Mouse (Mus musculus): Measurements from ENCODE around the gene Nr3c2. TPM values are rescaled to one million over a fixed set of nuclear protein-coding genes. Genes with fewer than 3 reads are reported as not detected.

The Nr3c2 gene
- polyA plus RNA-seq, 1 experiment from 2014 or later: 4.9 TPM

GRCm38 (mm10) chr8:77239462-77239861, 340.2 kb downstream of the Nr3c2 start:
- Histone ChIP-seq H3K27ac (replicated peaks) (no peak overlapping the region), H3K4me3 (no peak overlapping the region), H3K9ac (no peak overlapping the region), H3K4me1 (replicated peaks) (no peaks in the 10 kb centered on the region; the same call in 1 of the 2 replicates), H3K4me2 (no peak overlapping the region), H3K27me3 (no peaks in the 10 kb centered on the region), H3K9me3 (no peaks in the 10 kb centered on the region), H3K36me3 (no peaks in the 10 kb centered on the region)
- ATAC-seq (ENCODE audit: low read depth): no peak

- no peaks in the 10 kb centered on the region; the same call in 1 of the 2 replicates for H3K4me1 ChIP-seq (replicated peaks)
- H3K4me3 ChIP-seq: no peak overlapping the region
- no peaks in the 10 kb centered on the region for H3K9me3 ChIP-seq
- no peaks in the 10 kb centered on the region for H3K36me3 ChIP-seq
- H3K27me3 ChIP-seq: no peaks in the 10 kb centered on the region
- H3K4me2 ChIP-seq: no peak overlapping the region
- WGBS: 91% methylated on average over 3 of the region's 3 CpGs
- ATAC-seq (ENCODE audit: low read depth): no peak
- no peak overlapping the region for H3K27ac ChIP-seq (replicated peaks)
- no peak overlapping the region for H3K9ac ChIP-seq
Measured at GRCm38 (mm10) chr8:77241381-77241780, 342.1 kb downstream of the Nr3c2 start.

GRCm38 (mm10) chr8:77250094-77250493, 350.9 kb downstream of the Nr3c2 start:
- H3K4me3 ChIP-seq: no peak overlapping the region
- H3K27ac ChIP-seq (replicated peaks): no peak overlapping the region
- whole genome bisulfite sequencing: 79% methylated on average over 3 of the region's 3 CpGs
- H3K4me2 ChIP-seq: no peak overlapping the region
- H3K9ac ChIP-seq: no peak overlapping the region
- no peaks in the 10 kb centered on the region for H3K36me3 ChIP-seq
- ATAC-seq (ENCODE audit: low read depth): no peak
- no peaks in the 10 kb centered on the region for H3K27me3 ChIP-seq
- no peaks in the 10 kb centered on the region for H3K9me3 ChIP-seq
- H3K4me1 ChIP-seq (replicated peaks): no peaks in the 10 kb centered on the region

- no peak for ATAC-seq (ENCODE audit: low read depth)
- Histone ChIP-seq H3K9me3 (no peaks in the 10 kb centered on the region), H3K27ac (replicated peaks) (no peak overlapping the region), H3K36me3 (no peaks in the 10 kb centered on the region), H3K27me3 (no peaks in the 10 kb centered on the region), H3K4me2 (no peak overlapping the region), H3K9ac (no peak overlapping the region), H3K4me1 (replicated peaks) (no peaks in the 10 kb centered on the region), H3K4me3 (no peak overlapping the region)
- WGBS: 95% methylated on average over 5 of the region's 5 CpGs
Measured at GRCm38 (mm10) chr8:77251134-77251533, 351.9 kb downstream of the Nr3c2 start.

GRCm38 (mm10) chr8:77254466-77254865, 355.2 kb downstream of the Nr3c2 start:
- Histone ChIP-seq H3K36me3 (no peaks in the 10 kb centered on the region), H3K9ac (no peak overlapping the region), H3K27me3 (no peaks in the 10 kb centered on the region), H3K4me2 (no peak overlapping the region), H3K27ac (replicated peaks) (no peak overlapping the region), H3K4me1 (replicated peaks) (no peaks in the 10 kb centered on the region), H3K4me3 (no peak overlapping the region), H3K9me3 (no peaks in the 10 kb centered on the region)
- no peak for ATAC-seq (ENCODE audit: low read depth)
- WGBS: 72% methylated on average over 5 of the region's 5 CpGs

- Histone ChIP-seq H3K27ac (replicated peaks) (no peak overlapping the region), H3K36me3 (no peaks in the 10 kb centered on the region), H3K4me2 (no peak overlapping the region), H3K4me1 (replicated peaks) (no peaks in the 10 kb centered on the region), H3K9ac (no peak overlapping the region), H3K4me3 (no peak overlapping the region), H3K9me3 (no peaks in the 10 kb centered on the region), H3K27me3 (no peaks in the 10 kb centered on the region)
- WGBS: 95% methylated on average over 5 of the region's 5 CpGs
- ATAC-seq (ENCODE audit: low read depth): no peak
Measured at GRCm38 (mm10) chr8:77256450-77257084, 357.3 kb downstream of the Nr3c2 start.

DNA sequence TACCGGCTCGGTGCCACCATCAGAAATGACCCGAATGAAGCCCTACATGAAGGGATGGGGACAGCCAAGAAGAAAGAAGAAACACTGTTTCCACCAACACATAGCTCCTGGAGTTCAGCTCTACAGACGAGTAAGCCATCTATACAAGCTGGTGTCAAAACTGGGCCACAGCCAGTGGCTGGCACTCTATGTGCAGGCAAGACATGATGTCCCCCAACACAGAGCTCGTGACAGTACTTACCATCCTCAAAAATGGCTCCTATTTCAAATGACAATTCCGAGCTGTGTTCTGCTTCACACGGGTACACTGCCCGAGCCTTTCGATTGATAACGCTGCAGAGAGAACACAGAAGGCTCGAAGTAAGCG, 357.8 kb downstream of the Nr3c2 start:
- Histone ChIP-seq H3K27ac (replicated peaks) (no peak overlapping the region), H3K9me3 (no peaks in the 10 kb centered on the region), H3K4me1 (replicated peaks) (no peaks in the 10 kb centered on the region), H3K4me2 (no peak overlapping the region), H3K36me3 (no peaks in the 10 kb centered on the region), H3K4me3 (no peak overlapping the region), H3K27me3 (no peaks in the 10 kb centered on the region), H3K9ac (no peak overlapping the region)
- ATAC-seq (ENCODE audit: low read depth): no peak
- WGBS: 97% methylated on average over 12 of the region's 12 CpGs

GRCm38 (mm10) chr8:77261215-77261614, 362.0 kb downstream of the Nr3c2 start:
- no peaks in the 10 kb centered on the region for H3K27me3 ChIP-seq
- H3K9ac ChIP-seq: no peak overlapping the region
- WGBS: 92% methylated on average over 6 of the region's 6 CpGs
- no peaks in the 10 kb centered on the region for H3K36me3 ChIP-seq
- no peak overlapping the region for H3K4me2 ChIP-seq
- H3K4me3 ChIP-seq: no peak overlapping the region
- no peak for ATAC-seq (ENCODE audit: low read depth)
- no peak overlapping the region for H3K27ac ChIP-seq (replicated peaks)
- no peaks in the 10 kb centered on the region for H3K9me3 ChIP-seq
- H3K4me1 ChIP-seq (replicated peaks): no peaks in the 10 kb centered on the region

DNA sequence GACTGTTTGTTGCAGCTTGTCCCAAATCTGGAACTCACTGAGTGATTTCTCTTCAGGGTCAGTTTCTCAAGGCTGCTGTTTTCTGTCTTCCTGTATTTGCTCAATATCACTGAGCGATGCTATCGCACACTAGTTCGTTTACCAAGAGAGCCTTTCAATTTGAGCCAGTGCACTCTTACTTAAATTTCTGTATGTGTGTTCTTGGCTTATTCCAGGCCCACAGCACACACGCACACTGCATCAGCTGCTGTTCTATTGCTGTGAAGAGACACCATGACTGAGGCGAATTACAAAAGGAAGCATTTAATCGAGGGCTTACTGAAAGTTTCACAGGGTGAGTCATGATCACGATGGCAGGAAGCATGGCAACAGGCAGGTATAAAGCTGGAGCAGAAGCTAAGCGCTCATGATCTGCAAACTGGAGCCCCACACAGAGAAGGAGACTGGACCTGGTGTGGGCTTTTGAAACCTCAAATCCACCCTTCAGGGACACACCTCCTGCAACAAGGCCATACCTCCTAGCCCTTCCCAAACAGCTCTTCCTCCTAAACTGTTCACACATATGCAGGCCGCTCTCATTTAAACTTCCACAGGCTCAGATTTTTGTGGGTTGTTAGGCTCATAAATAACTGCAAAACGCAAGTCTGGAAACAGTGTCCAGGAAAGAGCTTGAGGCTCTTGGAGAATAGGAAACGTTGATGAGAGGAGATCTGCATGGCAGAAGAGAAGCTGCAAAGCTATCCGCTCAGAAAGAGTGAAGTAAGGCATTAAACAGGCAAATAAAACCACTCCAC, 363.2 kb downstream of the Nr3c2 start:
- no peaks in the 10 kb centered on the region for H3K36me3 ChIP-seq
- no peaks in the 10 kb centered on the region for H3K4me1 ChIP-seq (replicated peaks)
- no peak overlapping the region for H3K4me2 ChIP-seq
- ATAC-seq (ENCODE audit: low read depth): no peak
- 79% methylated on average over 12 of the region's 12 CpGs for WGBS
- no peaks in the 10 kb centered on the region for H3K9me3 ChIP-seq
- H3K9ac ChIP-seq: no peak overlapping the region
- H3K27ac ChIP-seq (replicated peaks): no peak overlapping the region
- no peaks in the 10 kb centered on the region for H3K27me3 ChIP-seq
- H3K4me3 ChIP-seq: no peak overlapping the region

DNA sequence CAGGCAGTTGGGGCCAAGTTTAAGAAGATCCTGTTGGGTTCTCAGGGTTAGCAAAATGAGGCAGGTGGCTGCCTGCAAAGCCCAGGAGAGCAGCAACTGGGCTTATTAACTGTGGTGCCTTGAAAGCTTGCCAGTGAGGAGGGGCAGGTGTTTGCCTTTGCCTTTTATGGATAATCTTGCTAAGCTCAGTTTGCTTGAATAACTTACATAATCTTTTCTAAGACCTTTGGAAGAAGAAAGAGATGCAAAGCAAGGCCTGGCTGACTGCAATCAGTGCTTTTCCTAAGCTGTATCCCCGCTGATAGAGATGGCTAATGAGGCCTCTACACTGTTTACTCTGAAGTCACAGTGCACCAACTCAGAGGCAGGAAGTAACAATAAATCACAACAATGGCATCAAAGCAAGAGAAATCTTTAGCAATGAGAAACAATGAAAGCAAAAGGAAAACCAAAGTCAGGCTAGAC, 368.7 kb downstream of the Nr3c2 start:
- H3K27me3 ChIP-seq: no peaks in the 10 kb centered on the region
- no peaks in the 10 kb centered on the region for H3K4me1 ChIP-seq (replicated peaks)
- H3K9ac ChIP-seq: no peak overlapping the region
- no peak overlapping the region for H3K4me2 ChIP-seq
- peaks cover 8% of the 10 kb centered on the region; the same call in 1 of the 2 replicates for H3K9me3 ChIP-seq
- 47% methylated on average over 1 of the region's 1 CpGs for WGBS
- H3K4me3 ChIP-seq: no peak overlapping the region
- H3K27ac ChIP-seq (replicated peaks): no peak overlapping the region
- no peak for ATAC-seq (ENCODE audit: low read depth)
- H3K36me3 ChIP-seq: no peaks in the 10 kb centered on the region

DNA sequence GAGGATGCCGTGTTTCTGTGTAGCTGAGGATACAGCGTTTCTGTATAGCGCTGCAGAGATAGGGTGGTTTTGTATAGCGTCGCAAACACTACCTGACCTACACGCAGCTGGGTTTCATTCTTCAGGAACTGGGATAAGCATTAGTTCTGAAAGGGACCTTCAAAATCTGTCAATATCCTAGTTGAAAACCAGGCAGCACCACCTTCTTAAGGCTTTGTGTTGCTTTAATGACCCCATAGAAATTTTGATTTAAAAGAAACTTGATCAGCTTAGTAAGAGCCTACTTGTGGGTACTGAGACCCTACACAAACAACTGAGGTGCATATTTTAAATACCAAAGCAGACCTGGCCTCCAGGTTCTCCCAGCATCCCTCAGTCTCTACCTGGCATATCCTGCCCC, 372.9 kb downstream of the Nr3c2 start:
- Histone ChIP-seq H3K4me2 (no peak overlapping the region), H3K9me3 (peaks cover 8% of the 10 kb centered on the region; the same call in 1 of the 2 replicates), H3K4me3 (no peak overlapping the region), H3K27ac (replicated peaks) (no peak overlapping the region), H3K4me1 (replicated peaks) (no peaks in the 10 kb centered on the region), H3K36me3 (no peaks in the 10 kb centered on the region), H3K9ac (no peak overlapping the region), H3K27me3 (no peaks in the 10 kb centered on the region)
- no peak for ATAC-seq (ENCODE audit: low read depth)
- 94% methylated on average over 6 of the region's 6 CpGs for WGBS

DNA sequence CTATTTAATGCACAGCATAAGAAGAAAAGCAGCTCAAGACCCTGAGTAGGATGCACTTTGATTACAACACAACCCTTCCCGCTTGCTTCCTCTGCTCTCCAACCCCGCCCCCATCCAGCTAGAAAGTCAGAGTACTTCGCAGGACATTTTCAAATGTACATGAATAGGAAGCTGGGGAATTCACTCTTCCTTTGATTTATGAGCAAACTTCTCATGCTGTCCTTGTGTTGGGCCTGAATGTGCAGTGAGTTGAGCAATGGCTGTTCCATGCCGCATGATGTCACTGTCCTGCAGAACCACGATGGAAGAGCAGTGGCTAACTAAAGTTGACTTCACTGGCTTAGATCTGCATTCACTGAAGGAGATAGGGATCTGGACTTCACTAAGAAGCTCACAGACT, 376.3 kb downstream of the Nr3c2 start:
- ATAC-seq (ENCODE audit: low read depth): no peak
- 85% methylated on average over 5 of the region's 5 CpGs for WGBS
- no peaks in the 10 kb centered on the region for H3K36me3 ChIP-seq

More for the DNA sequence above, 376.3 kb downstream of the Nr3c2 start:
- Histone ChIP-seq H3K4me1 (replicated peaks) (no peaks in the 10 kb centered on the region), H3K4me3 (no peak overlapping the region), H3K27ac (replicated peaks) (no peak overlapping the region), H3K27me3 (no peaks in the 10 kb centered on the region), H3K9ac (no peak overlapping the region), H3K4me2 (no peak overlapping the region), H3K9me3 (no peaks in the 10 kb centered on the region)
